Mouse (Mus musculus) T-helper 1 cell (primary cell): ENCODE data around the gene Msi2.

Source experiments
- in situ Hi-C: fragments of 300-600 bp; cut with MboI, MseI; formaldehyde crosslinking; loops from one replicate; pipeline ENCODE4 v1.15.1; 2025; ENCODE audit warnings: high pct_unique_total_duplicates

The Msi2 gene

GRCm38 (mm10) chr11:88636934-88637333, 81.4 kb downstream of the Msi2 start:
- in situ Hi-C loops: no loop called here

- in situ Hi-C loops: no loop called here
These were observed 82.0 kb downstream of the Msi2 start for GRCm38 (mm10) chr11:88636319-88636718.

GRCm38 (mm10) chr11:88634627-88635026, 83.7 kb downstream of the Msi2 start:
- in situ Hi-C loops: no loop called here

- in situ Hi-C loops: no loop called here
These were observed 86.4 kb downstream of the Msi2 start for GRCm38 (mm10) chr11:88631932-88632230.

GRCm38 (mm10) chr11:88631084-88631931, 87.0 kb downstream of the Msi2 start:
- in situ Hi-C loops: no loop called here

GRCm38 (mm10) chr11:88629619-88630018, 88.7 kb downstream of the Msi2 start:
- in situ Hi-C loops: no loop called here

GRCm38 (mm10) chr11:88629165-88629564, 89.1 kb downstream of the Msi2 start:
- in situ Hi-C loops: no loop called here

- in situ Hi-C loops: no loop called here
These were observed 89.6 kb downstream of the Msi2 start for GRCm38 (mm10) chr11:88628676-88629075.

GRCm38 (mm10) chr11:88627327-88627726, 91.0 kb downstream of the Msi2 start:
- in situ Hi-C loops: no loop called here

- in situ Hi-C loops: no loop called here
These were observed 91.7 kb downstream of the Msi2 start for GRCm38 (mm10) chr11:88626576-88626975.

GRCm38 (mm10) chr11:88626061-88626460, 92.3 kb downstream of the Msi2 start:
- in situ Hi-C loops: no loop called here

- in situ Hi-C loops: no loop called here
These were observed 93.2 kb downstream of the Msi2 start for GRCm38 (mm10) chr11:88625063-88625462.

- in situ Hi-C loops: loop anchor here (5.0 kb wide), 1 partner anchor 67 kb away; no protein-coding TSS in a partner anchor
These were observed 93.7 kb downstream of the Msi2 start for GRCm38 (mm10) chr11:88624627-88625026.

- in situ Hi-C loops: loop anchor here (5.0 kb wide), 1 partner anchor 66 kb away; no protein-coding TSS in a partner anchor
These were observed 94.6 kb downstream of the Msi2 start for GRCm38 (mm10) chr11:88623671-88624070.

GRCm38 (mm10) chr11:88622496-88622895, 95.8 kb downstream of the Msi2 start:
- in situ Hi-C loops: loop anchor here (5.0 kb wide), 1 partner anchor 65 kb away; no protein-coding TSS in a partner anchor

GRCm38 (mm10) chr11:88621789-88622188, 96.5 kb downstream of the Msi2 start:
- in situ Hi-C loops: loop anchor here (5.0 kb wide), 1 partner anchor 64 kb away; no protein-coding TSS in a partner anchor

- in situ Hi-C loops: loop anchor here (5.0 kb wide), 1 partner anchor 63 kb away; no protein-coding TSS in a partner anchor
These were observed 97.9 kb downstream of the Msi2 start for GRCm38 (mm10) chr11:88620158-88620973.

GRCm38 (mm10) chr11:88619468-88620157, 98.7 kb downstream of the Msi2 start:
- in situ Hi-C loops: loop anchor here (5.0 kb wide), 1 partner anchor 62 kb away; no protein-coding TSS in a partner anchor

- in situ Hi-C loops: no loop called here
These were observed 99.5 kb downstream of the Msi2 start for GRCm38 (mm10) chr11:88618732-88619309.

- in situ Hi-C loops: no loop called here
These were observed 100.3 kb downstream of the Msi2 start for GRCm38 (mm10) chr11:88618005-88618501.

GRCm38 (mm10) chr11:88617380-88617779, 100.9 kb downstream of the Msi2 start:
- in situ Hi-C loops: no loop called here
